Mouse (Mus musculus) gastrocnemius, postnatal 25 days (tissue): ENCODE results near the gene Vmn2r42. TPM values are rescaled to one million over a fixed set of nuclear protein-coding genes. Genes with fewer than 3 reads are reported as not detected.
"Not testable (repeated sequence)": the region's sequence is repeated elsewhere in the genome, so short reads cannot be mapped to it uniquely, and the experiment has no call there.

Experiments used
- DNase-seq: peaks from one replicate; pipeline ENCODE4 v3.0.0; 2022
- long read RNA-seq, 2 experiments: library from polyadenylated mRNA; stranded (forward); transcript quantifications; one replicate each; pipeline ENCODE4 v2.0.0; 2021
- total RNA-seq, 2 experiments: library from RNA; stranded (reverse); gene quantifications; 1 replicate in 1 of 2; 2 replicates in 1 of 2; pipeline ENCODE4 v1.2.3; 2021

The Vmn2r42 gene
- total RNA-seq, result not detected
- long read RNA-seq, experiment 1, result 0 reads
- long read RNA-seq, experiment 2, result 0 reads

DNA sequence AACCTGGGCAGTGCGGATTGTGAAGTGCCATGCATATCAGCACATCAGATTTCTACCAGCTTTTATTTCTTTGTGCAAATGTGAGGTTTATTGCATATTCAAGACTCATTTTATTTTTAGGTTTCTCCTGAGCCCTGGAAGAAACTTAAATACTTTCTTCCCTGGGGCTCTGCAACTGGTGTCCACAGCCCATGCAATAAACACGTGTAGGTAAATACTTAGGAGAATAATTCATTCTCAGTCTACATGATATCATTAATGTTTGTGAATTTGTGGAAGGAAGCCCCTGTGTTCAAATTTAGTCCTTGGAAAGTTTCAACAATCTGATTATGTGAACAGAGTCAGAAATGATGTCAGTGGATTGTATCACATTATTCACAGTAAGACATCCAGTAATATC, at the start of gene Vmn2r42:
Gene Vmn2r42 (minus strand): TSS at position 101 of the 400 bp plus-strand sequence.
- DNase-seq, result not testable (repeated sequence)

GRCm38 (mm10) chr7:8161554-8161953, 38.6 kb downstream of the Vmn2r42 start, which contains the start of gene Vmn2r41:
TSS of gene Vmn2r41 (minus strand) at chr7:8161654.
- DNase-seq, result not testable (repeated sequence)

Other genes with a start within 250 kb of the Vmn2r42 start
- gene Vmn2r41, start 38.7 kb downstream of the Vmn2r42 start, total RNA-seq, result not detected
- gene Vmn2r43, start 60.3 kb upstream of the Vmn2r42 start, total RNA-seq, result not detected
- not detected for gene Vmn2r44, start 183.0 kb upstream of the Vmn2r42 start, total RNA-seq